Comparison of ENCODE assay signal across 15 mouse cellular contexts in genomic region chr19:11810856-11811255, GRCm38 (mm10). TPM values are rescaled to one million over a fixed set of nuclear protein-coding genes. Genes with fewer than 3 reads are reported as not detected.
DNase-seq lines count a peak whose midpoint lies in the region; ATAC-seq lines count a peak whose summit lies in the region.
"Had no signal": no experiment of that assay in that cellular context is flagged by ENCODE, and none has a peak within 500 bp of the region (broad histone marks: within the 10 kb centered on the region; RNA-seq: fewer than 3 reads in every experiment).

No protein-coding gene starts in this region.

- DNase-seq in heart, adult 9 months (ENCODE audit: low spot score in 2 of 2): peak; percentile 36 to 55
- no peak for DNase-seq in right cerebral cortex, postnatal 10 days (ENCODE audit: low spot score in 2 of 2)
- DNase-seq: gastrocnemius, postnatal 14 days had no signal

- no peaks in the 10 kb centered on the region for H3K36me3 ChIP-seq in heart, embryonic 12.5 days
- H3K36me3 ChIP-seq in kidney, embryonic 15.5 days: no peaks in the 10 kb centered on the region
- no peaks in the 10 kb centered on the region for H3K36me3 ChIP-seq in midbrain, embryonic 13.5 days
- H3K36me3 ChIP-seq: embryonic facial prominence, embryonic 13.5 days; G1E; limb, embryonic 13.5 days had no signal

- no peaks in the 10 kb centered on the region for H3K9me3 ChIP-seq in heart, embryonic 12.5 days (replicated peaks)
- no peaks in the 10 kb centered on the region for H3K9me3 ChIP-seq in kidney, embryonic 15.5 days (replicated peaks)
- no peaks in the 10 kb centered on the region for H3K9me3 ChIP-seq in midbrain, embryonic 13.5 days
- H3K9me3 ChIP-seq: embryonic facial prominence, embryonic 13.5 days; G1E; limb, embryonic 13.5 days had no signal

- 75% methylated on average over 1 of the region's 1 CpGs for WGBS in heart, embryonic 12.5 days
- 85% methylated on average over 1 of the region's 1 CpGs for whole genome bisulfite sequencing in kidney, embryonic 15.5 days
- 38% methylated on average over 1 of the region's 1 CpGs for WGBS in midbrain, embryonic 13.5 days

- H3K4me2 ChIP-seq in heart, embryonic 12.5 days: no peak overlapping the region
- H3K4me2 ChIP-seq in kidney, embryonic 15.5 days: no peak overlapping the region
- no peak overlapping the region for H3K4me2 ChIP-seq in midbrain, embryonic 13.5 days (replicated peaks)
- H3K4me2 ChIP-seq: embryonic facial prominence, embryonic 13.5 days; limb, embryonic 13.5 days had no signal

- no peak overlapping the region for H3K27ac ChIP-seq in heart, embryonic 12.5 days (ENCODE audit: poor library complexity, severe bottlenecking)
- peak overlapping the region; percentile 74 for H3K27ac ChIP-seq in brown adipose tissue, adult 24 weeks (replicated peaks; ENCODE audit: low read depth, low read length)
- H3K27ac ChIP-seq in kidney, embryonic 15.5 days: peak overlapping the region; percentile 48; the same call in 1 of the 2 replicates
- peak overlapping the region; percentile 64 for H3K27ac ChIP-seq in midbrain, embryonic 13.5 days
- H3K27ac ChIP-seq: embryonic facial prominence, embryonic 13.5 days; limb, embryonic 13.5 days had no signal

- no peak overlapping the region for H3K4me3 ChIP-seq in heart, embryonic 12.5 days
- H3K4me3 ChIP-seq in brown adipose tissue, adult 24 weeks (ENCODE audit: insufficient read depth, low read depth, low read length): no peak overlapping the region
- H3K4me3 ChIP-seq in kidney, embryonic 15.5 days (replicated peaks): no peak overlapping the region
- H3K4me3 ChIP-seq in midbrain, embryonic 13.5 days (replicated peaks): no peak overlapping the region
- H3K4me3 ChIP-seq: embryonic facial prominence, embryonic 13.5 days; limb, embryonic 13.5 days had no signal

- no peaks in the 10 kb centered on the region for H3K27me3 ChIP-seq in heart, embryonic 12.5 days (replicated peaks)
- H3K27me3 ChIP-seq in kidney, embryonic 15.5 days: no peaks in the 10 kb centered on the region
- no peaks in the 10 kb centered on the region for H3K27me3 ChIP-seq in midbrain, embryonic 13.5 days

- peaks cover 12% of the 10 kb centered on the region for H3K4me1 ChIP-seq in heart, embryonic 12.5 days (replicated peaks)
- peaks cover 19% of the 10 kb centered on the region for H3K4me1 ChIP-seq in brown adipose tissue, adult 24 weeks (ENCODE audit: control insufficient read depth, insufficient read depth, insufficient read length, low read length)
- H3K4me1 ChIP-seq in kidney, embryonic 15.5 days: peaks cover 42% of the 10 kb centered on the region
- H3K4me1 ChIP-seq in midbrain, embryonic 13.5 days (replicated peaks): peaks cover 48% of the 10 kb centered on the region
- H3K4me1 ChIP-seq: limb, embryonic 13.5 days had no signal

- no peak for ATAC-seq in heart, embryonic 12.5 days (ENCODE audit: insufficient number of reproducible peaks, low FRiP score)
- no peak for ATAC-seq in kidney, embryonic 15.5 days (replicated peaks; ENCODE audit: low FRiP score)
- no peak for ATAC-seq in midbrain, embryonic 13.5 days
- no peak for ATAC-seq in erythroid progenitor cell, adult 5-6 weeks (replicated peaks; ENCODE audit: low FRiP score, poor library complexity, severe bottlenecking)
- ATAC-seq in erythroblast, adult 5-6 weeks (replicated peaks; ENCODE audit: low FRiP score, poor library complexity, severe bottlenecking): no peak

- no peak overlapping the region for H3K9ac ChIP-seq in heart, embryonic 12.5 days
- no peak overlapping the region for H3K9ac ChIP-seq in kidney, embryonic 15.5 days
- H3K9ac ChIP-seq in midbrain, embryonic 13.5 days (replicated peaks): no peak overlapping the region
- H3K9ac ChIP-seq: embryonic facial prominence, embryonic 13.5 days; limb, embryonic 13.5 days had no signal

RNA-seq across cellular contexts. Expression of gene Stx3, which starts 8.3 kb away (rescaled TPM):
- polyA plus RNA-seq in heart, embryonic 12.5 days (2016; fragmentation: Nextera tagmentation; extraction: Ambion mirVana): 6.9 and 7.1 TPM in 2 replicates
- polyA plus RNA-seq in brown adipose tissue, adult 24 weeks (2012; ENCODE audit: insufficient read depth, insufficient read length, missing spikeins): 1.2 and 2.1 TPM in 2 replicates
- 20.4 TPM in 2 replicates for polyA plus RNA-seq in kidney, embryonic 15.5 days (2015; fragmentation: Nextera tagmentation; extraction: Ambion mirVana)
- 20.7 and 24.1 TPM in 2 replicates for polyA plus RNA-seq in midbrain, embryonic 13.5 days (2015; fragmentation: Nextera tagmentation; extraction: Ambion mirVana)
- total RNA-seq in erythroid progenitor cell, adult 5-6 weeks (2015; ENCODE audit: low replicate concordance): 2.2 TPM in 1 of 2 replicates, not detected in the other
- 0.39 and 6.0 TPM in 2 replicates for total RNA-seq in erythroid progenitor cell, adult 5-6 weeks (2017; ENCODE audit: low replicate concordance)
- 0.19 and 3.6 TPM in 2 replicates for total RNA-seq in erythroblast, adult 5-6 weeks (2015; ENCODE audit: low replicate concordance)
- 3.9 and 4.5 TPM in 2 replicates for total RNA-seq in erythroblast, adult 5-6 weeks (2017; ENCODE audit: low replicate concordance)
- polyA plus RNA-seq: G1E had no signal

RNA-seq across cellular contexts. Expression of gene Olfr1417, which starts 28.2 kb away (rescaled TPM):
- 0.08 TPM in 1 of 2 replicates, not detected in the other for polyA plus RNA-seq in heart, embryonic 12.5 days (2016; fragmentation: Nextera tagmentation; extraction: Ambion mirVana)
- not detected in 2 replicates for polyA plus RNA-seq in brown adipose tissue, adult 24 weeks (2012; ENCODE audit: insufficient read depth, insufficient read length, missing spikeins)
- polyA plus RNA-seq in kidney, embryonic 15.5 days (2015; fragmentation: Nextera tagmentation; extraction: Ambion mirVana): not detected in 2 replicates
- not detected in 2 replicates for polyA plus RNA-seq in midbrain, embryonic 13.5 days (2015; fragmentation: Nextera tagmentation; extraction: Ambion mirVana)
- total RNA-seq in erythroid progenitor cell, adult 5-6 weeks (2015; ENCODE audit: low replicate concordance): not detected in 2 replicates
- not detected in 2 replicates for total RNA-seq in erythroid progenitor cell, adult 5-6 weeks (2017; ENCODE audit: low replicate concordance)
- not detected in 2 replicates for total RNA-seq in erythroblast, adult 5-6 weeks (2015; ENCODE audit: low replicate concordance)
- total RNA-seq in erythroblast, adult 5-6 weeks (2017; ENCODE audit: low replicate concordance): not detected in 2 replicates
- total RNA-seq: gastrocnemius, postnatal 14 days; megakaryocyte, adult 5-6 weeks; neutrophil, adult 5-6 weeks had no signal
- polyA plus RNA-seq: embryonic facial prominence, embryonic 13.5 days; G1E; intestine, embryonic 14.5 days; limb, embryonic 13.5 days had no signal

RNA-seq across cellular contexts. Expression of gene Mrpl16, which starts 40.7 kb away (rescaled TPM):
- polyA plus RNA-seq in heart, embryonic 12.5 days (2016; fragmentation: Nextera tagmentation; extraction: Ambion mirVana): 76.2 and 76.8 TPM in 2 replicates
- 113 and 132 TPM in 2 replicates for polyA plus RNA-seq in brown adipose tissue, adult 24 weeks (2012; ENCODE audit: insufficient read depth, insufficient read length, missing spikeins)
- 52.2 and 52.6 TPM in 2 replicates for polyA plus RNA-seq in kidney, embryonic 15.5 days (2015; fragmentation: Nextera tagmentation; extraction: Ambion mirVana)
- polyA plus RNA-seq in midbrain, embryonic 13.5 days (2015; fragmentation: Nextera tagmentation; extraction: Ambion mirVana): 42.8 and 47.4 TPM in 2 replicates
- total RNA-seq in erythroid progenitor cell, adult 5-6 weeks (2015; ENCODE audit: low replicate concordance): 19.8 and 21.0 TPM in 2 replicates
- 6.8 and 22.5 TPM in 2 replicates for total RNA-seq in erythroid progenitor cell, adult 5-6 weeks (2017; ENCODE audit: low replicate concordance)
- total RNA-seq in erythroblast, adult 5-6 weeks (2015; ENCODE audit: low replicate concordance): 14.6 and 29.5 TPM in 2 replicates
- 4.2 and 15.3 TPM in 2 replicates for total RNA-seq in erythroblast, adult 5-6 weeks (2017; ENCODE audit: low replicate concordance)

RNA-seq across cellular contexts. Expression of gene Olfr1418, which starts 50.0 kb away (rescaled TPM):
- not detected in 2 replicates for polyA plus RNA-seq in heart, embryonic 12.5 days (2016; fragmentation: Nextera tagmentation; extraction: Ambion mirVana)
- polyA plus RNA-seq in brown adipose tissue, adult 24 weeks (2012; ENCODE audit: insufficient read depth, insufficient read length, missing spikeins): not detected in 2 replicates
- polyA plus RNA-seq in kidney, embryonic 15.5 days (2015; fragmentation: Nextera tagmentation; extraction: Ambion mirVana): not detected in 2 replicates
- not detected in 2 replicates for polyA plus RNA-seq in midbrain, embryonic 13.5 days (2015; fragmentation: Nextera tagmentation; extraction: Ambion mirVana)
- total RNA-seq in erythroid progenitor cell, adult 5-6 weeks (2015; ENCODE audit: low replicate concordance): not detected in 2 replicates
- not detected in 2 replicates for total RNA-seq in erythroid progenitor cell, adult 5-6 weeks (2017; ENCODE audit: low replicate concordance)
- not detected in 2 replicates for total RNA-seq in erythroblast, adult 5-6 weeks (2015; ENCODE audit: low replicate concordance)
- not detected in 2 replicates for total RNA-seq in erythroblast, adult 5-6 weeks (2017; ENCODE audit: low replicate concordance)
- total RNA-seq: gastrocnemius, postnatal 14 days; megakaryocyte, adult 5-6 weeks; neutrophil, adult 5-6 weeks had no signal
- polyA plus RNA-seq: embryonic facial prominence, embryonic 13.5 days; G1E; intestine, embryonic 14.5 days; limb, embryonic 13.5 days had no signal

Comparison
In these comparisons a context has a peak if more than half of its experiments do, and no peak if none do; other contexts are left out.
1. DNase-seq: peak in heart, adult 9 months (2 of 2); none in right cerebral cortex, postnatal 10 days (0 of 2).